Mouse (Mus musculus): ENCODE measurements at regions not wholly inside any gene's neighbourhood (a gene's known extent, or its start where the extent isn't known, plus 50 kb on each side); places are given as distances from the start of the nearest gene placed in this dataset.

DNA sequence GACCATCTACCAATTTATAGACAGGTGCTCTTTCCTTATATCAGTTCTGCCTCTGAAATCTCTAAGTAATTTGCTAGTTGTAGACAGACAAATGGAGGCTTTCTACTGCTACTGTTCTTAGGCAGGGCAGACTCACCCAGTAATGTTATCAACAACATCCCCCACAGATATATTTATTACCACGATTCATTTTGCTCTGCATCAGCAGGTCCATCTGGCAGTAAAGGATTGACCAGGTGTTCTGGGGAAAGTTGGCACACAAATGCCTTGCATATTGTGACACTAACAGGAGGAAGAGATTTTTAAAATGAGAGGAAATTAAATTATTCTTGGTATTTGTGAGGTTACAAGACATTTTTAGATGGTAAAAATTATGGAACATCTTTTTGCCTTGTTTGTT, 627.3 kb upstream of the Tmprss15 start:
- H3K4me3 ChIP-seq = no peak overlapping the region
- TF ChIP-seq CTCF (IDR thresholded peaks at IDR 0.05) = no peak
- DNase-seq (ENCODE audit: extremely low spot score in 1 of 2, low spot score in 2 of 2) = peak in 1 of 2 experiments; percentile 13
- no peak overlapping the region for H3K27ac ChIP-seq
- intact Hi-C loops (cut with DNase I) = no loop called here

DNA sequence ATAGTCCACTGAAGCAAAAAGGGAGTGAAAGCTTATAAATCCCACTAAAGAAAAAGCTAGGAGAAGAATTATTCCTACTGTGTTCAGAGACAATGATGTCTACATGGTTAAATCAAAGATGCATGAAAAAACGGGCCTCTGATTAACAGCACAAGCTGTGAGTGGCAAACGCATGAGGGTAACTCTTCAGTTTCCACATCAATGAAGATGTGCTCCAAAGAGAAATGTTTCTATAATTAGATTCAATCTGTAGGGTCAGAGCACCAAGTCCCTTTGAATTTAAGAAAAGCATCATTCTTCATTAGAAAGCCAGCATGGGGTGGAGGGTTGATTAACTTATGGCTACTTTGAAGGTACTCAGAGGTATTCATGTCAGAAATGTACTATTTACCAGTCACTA, 601.5 kb upstream of the Tmprss15 start:
- Histone ChIP-seq H3K4me3 (no peak overlapping the region), H3K27ac (no peak overlapping the region)
- no peak for TF ChIP-seq CTCF (IDR thresholded peaks at IDR 0.05)
- intact Hi-C loops (cut with DNase I) = no loop called here
- no peak for DNase-seq (ENCODE audit: extremely low spot score in 1 of 2, low spot score in 2 of 2)

DNA sequence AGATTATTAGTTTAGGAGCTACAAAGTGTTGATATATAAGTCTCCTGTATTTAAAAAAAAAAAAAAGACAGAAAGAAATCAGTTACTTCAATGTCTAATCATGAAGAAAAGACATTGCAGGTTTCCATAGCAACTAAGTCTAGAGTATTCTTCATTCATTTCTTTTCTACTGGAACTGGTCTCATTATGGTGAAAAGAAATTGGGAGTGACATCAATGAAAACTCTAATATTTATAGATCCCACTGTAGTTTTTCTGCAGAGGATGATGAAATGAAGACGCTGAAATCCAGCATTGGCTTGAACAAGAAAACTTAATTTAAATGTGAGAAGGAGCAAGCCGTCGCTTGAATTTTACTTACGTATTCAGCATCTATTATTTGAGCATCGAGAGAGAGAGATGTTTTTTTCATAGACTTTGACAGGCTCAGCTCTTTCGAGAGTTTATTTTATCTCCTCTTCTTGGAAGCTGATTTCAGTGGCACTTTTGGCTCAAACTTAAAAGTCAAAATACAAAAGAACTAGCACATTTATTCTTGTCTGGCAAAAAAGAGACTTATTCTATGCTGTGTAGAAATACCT, 560.4 kb upstream of the Tmprss15 start:
- no peak overlapping the region for H3K27ac ChIP-seq
- intact Hi-C loops (cut with DNase I) = no loop called here
- no peak overlapping the region for H3K4me3 ChIP-seq
- TF ChIP-seq CTCF (IDR thresholded peaks at IDR 0.05) = no peak
- no peak for DNase-seq (ENCODE audit: extremely low spot score in 1 of 2, low spot score in 2 of 2)

DNA sequence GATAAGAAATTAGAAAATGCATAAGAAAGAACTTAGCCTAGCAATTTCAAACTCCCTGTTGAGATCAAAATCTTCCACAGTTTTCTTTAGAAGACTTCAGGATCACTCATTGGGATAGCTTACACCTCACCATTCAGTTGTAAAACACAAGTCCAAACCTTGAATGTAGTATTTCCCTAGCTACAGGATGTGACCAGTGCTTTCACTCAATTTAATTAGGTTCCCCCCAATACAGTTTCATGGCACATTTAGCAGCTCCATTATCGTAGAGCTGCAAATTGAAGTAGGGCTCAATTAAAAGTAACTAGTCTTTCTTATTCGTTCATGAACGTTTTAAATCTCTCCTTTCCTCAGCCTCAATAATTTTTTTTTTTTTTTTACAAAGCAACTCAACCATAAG, 550.0 kb upstream of the Tmprss15 start:
- intact Hi-C loops (cut with DNase I) = no loop called here
- no peak for TF ChIP-seq CTCF (IDR thresholded peaks at IDR 0.05)
- H3K4me3 ChIP-seq = no peak overlapping the region
- no peak for DNase-seq (ENCODE audit: extremely low spot score in 1 of 2, low spot score in 2 of 2)
- H3K27ac ChIP-seq = no peak overlapping the region

DNA sequence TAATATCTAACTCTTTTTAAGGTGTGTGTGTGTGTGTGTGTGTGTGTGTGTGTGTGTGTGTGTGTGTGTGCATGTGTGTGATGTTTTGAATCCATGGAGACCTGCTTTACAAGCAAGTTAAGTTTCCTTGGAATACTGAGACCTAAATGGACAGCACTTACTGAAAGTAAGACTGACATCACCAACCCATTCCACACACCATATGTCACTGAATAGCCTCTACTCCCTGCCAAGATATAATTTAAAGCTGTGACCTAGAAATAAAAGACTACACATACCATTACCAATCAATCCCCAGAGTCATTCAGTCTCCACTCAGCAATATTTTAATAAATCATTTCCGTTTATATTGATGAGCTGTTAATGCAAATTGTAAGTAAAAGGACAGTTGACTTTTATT, 536.2 kb upstream of the Tmprss15 start:
- Histone ChIP-seq H3K27ac (no peak overlapping the region), H3K4me3 (no peak overlapping the region)
- no peak for DNase-seq (ENCODE audit: extremely low spot score in 1 of 2, low spot score in 2 of 2)
- intact Hi-C loops (cut with DNase I) = no loop called here
- TF ChIP-seq CTCF (IDR thresholded peaks at IDR 0.05) = no peak

DNA sequence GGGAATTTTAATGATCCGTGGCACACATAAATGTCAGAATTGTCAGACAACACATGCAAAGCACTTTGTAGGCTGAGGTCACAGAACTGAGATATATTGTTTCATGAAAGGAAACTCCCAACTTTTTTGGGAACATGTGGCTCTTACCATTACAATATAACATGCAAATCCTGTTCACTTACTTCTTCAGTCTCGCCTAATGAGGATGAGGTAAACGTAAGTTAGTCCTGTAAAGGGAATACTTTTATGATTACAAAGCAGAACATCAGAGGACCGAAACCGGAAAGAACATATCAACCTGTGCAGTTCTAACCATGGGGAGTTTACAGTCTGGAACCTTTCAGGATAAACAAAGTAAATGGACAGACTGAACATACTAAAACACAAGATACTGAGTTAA, 520.1 kb upstream of the Tmprss15 start:
- no peak for TF ChIP-seq CTCF (IDR thresholded peaks at IDR 0.05)
- intact Hi-C loops (cut with DNase I) = no loop called here
- H3K27ac ChIP-seq = no peak overlapping the region
- no peak overlapping the region for H3K4me3 ChIP-seq
- DNase-seq (ENCODE audit: extremely low spot score in 1 of 2, low spot score in 2 of 2) = no peak

DNA sequence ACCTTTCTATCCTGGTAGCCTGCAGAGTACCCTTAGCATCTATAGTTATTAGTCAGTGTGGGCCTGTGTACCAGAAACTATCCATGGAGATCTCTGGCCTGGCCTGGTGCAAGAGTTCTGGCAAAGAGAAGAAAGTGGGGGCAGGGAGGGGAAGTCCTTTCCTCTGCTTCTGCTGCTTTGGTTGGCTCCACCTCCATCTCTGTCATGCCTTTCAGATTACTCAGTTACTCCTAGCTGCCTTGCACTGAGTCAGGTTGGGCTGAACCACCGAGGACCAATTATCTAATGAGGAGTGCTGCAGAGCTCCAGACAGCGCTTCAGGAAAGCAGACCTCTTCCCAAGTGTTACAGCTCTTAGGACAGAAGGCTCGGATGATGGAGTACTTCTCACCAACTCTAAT, 500.0 kb upstream of the Tmprss15 start:
- no peak overlapping the region for H3K4me3 ChIP-seq
- no peak for DNase-seq (ENCODE audit: extremely low spot score in 1 of 2, low spot score in 2 of 2)
- TF ChIP-seq CTCF (IDR thresholded peaks at IDR 0.05) = no peak
- H3K27ac ChIP-seq = no peak overlapping the region
- intact Hi-C loops (cut with DNase I) = no loop called here

DNA sequence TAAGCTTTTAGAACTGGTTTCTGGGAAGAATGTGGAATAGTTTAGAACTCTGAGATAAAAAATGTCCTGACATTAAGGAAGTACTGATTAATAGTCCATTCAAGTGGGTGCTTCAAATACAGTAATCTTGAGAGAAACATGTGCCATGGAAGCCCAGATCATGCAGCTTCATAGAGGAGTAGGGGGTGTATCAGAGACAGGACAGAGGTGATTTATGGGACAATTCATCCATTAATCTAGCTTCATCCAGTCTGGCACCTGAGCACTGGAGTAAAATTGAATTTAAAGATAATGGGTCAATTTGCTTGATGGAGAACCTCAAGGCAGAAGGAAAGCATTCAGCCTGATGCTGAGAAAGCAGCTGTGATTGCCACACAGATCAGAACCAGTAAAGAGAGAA, 494.8 kb upstream of the Tmprss15 start:
- H3K27ac ChIP-seq = no peak overlapping the region
- DNase-seq (ENCODE audit: extremely low spot score in 1 of 2, low spot score in 2 of 2) = no peak
- TF ChIP-seq CTCF (IDR thresholded peaks at IDR 0.05) = no peak
- H3K4me3 ChIP-seq = no peak overlapping the region
- intact Hi-C loops (cut with DNase I) = no loop called here

DNA sequence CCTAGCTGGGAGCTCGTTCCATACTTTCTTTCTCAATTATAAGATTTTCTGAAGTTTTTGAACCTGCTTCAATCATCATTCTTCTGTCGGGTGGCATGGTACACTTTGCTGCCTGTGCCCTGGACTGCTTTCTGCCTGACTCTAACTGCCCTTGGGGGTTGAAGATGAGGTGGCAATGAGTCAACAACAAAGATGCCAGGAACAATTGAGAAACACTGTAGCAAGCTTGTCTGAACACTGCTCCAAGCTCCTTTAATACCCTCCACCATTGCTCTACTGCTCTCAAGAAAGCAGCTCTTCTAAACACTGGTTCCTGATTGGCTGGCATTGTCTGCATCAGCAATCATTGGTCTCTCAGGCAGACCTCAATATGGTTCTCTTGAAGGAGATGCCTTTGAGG, 480.0 kb upstream of the Tmprss15 start:
- intact Hi-C loops (cut with DNase I) = no loop called here
- DNase-seq (ENCODE audit: extremely low spot score in 1 of 2, low spot score in 2 of 2) = no peak
- TF ChIP-seq CTCF (IDR thresholded peaks at IDR 0.05) = no peak
- no peak overlapping the region for H3K4me3 ChIP-seq
- H3K27ac ChIP-seq = no peak overlapping the region

DNA sequence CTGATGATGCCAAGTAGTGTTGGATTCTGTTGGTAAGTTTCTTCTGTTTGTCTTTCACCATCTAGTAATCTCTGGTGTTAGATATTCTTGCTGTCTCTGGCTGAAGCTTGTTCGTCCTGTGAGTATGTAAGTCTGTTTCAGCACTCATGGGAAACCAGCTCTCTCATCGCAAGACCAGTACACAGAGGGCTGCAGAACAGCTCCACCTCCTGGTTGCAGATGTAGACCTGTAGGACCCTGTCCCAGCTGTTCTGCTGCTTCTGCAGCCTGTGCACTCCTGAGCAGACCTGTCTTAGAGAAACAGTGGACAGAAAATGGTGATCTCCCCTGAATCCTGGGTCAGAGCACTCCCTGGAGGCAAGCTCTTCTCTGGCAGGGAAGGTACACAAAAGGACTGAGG, 443.5 kb upstream of the Tmprss15 start:
- no peak; the same call in 1 of the 2 replicates for TF ChIP-seq CTCF (IDR thresholded peaks at IDR 0.05)
- intact Hi-C loops (cut with DNase I) = no loop called here
- H3K4me3 ChIP-seq = no peak overlapping the region
- H3K27ac ChIP-seq = no peak overlapping the region
- no peak for DNase-seq (ENCODE audit: extremely low spot score in 1 of 2, low spot score in 2 of 2)

DNA sequence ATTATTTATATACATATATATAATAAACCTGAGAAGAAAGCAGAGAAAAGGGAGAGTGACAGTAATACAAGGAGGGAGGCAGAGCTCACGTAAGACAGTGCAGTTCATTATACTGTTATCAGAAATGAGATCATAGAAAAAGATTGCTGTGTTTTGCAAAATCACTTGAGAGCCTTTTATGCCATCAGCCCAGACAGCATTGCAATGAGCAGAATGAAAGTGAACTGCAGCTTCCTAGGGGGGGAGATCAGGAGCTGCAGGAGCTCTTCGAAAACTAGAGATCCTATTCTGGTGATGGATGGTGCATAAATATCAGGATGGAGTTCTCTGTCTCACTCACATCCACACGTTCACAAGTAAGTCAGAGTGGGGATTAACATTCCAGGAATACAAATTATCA, 401.6 kb upstream of the Tmprss15 start:
- intact Hi-C loops (cut with DNase I) = no loop called here
- H3K4me3 ChIP-seq = no peak overlapping the region
- no peak for DNase-seq (ENCODE audit: extremely low spot score in 1 of 2, low spot score in 2 of 2)
- TF ChIP-seq CTCF (IDR thresholded peaks at IDR 0.05) = no peak
- no peak overlapping the region for H3K27ac ChIP-seq

DNA sequence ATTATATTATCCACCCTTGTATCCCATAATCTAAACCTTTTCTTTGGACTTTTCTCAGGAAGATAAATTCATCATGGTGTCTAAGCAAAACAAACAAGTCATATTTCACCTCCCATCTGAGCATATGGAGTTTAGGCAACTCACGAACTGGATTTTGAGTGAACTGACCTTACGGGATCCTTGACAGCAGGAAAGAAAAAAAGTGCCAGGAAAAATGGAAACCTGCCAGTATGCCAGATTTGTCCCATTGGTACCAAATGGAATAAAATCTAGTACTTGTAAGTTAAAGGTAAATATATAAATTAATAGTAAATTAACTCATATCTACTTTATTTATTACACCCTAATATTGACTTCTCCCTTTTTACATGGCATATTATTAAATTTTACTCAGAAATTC, 360.0 kb upstream of the Tmprss15 start:
- Histone ChIP-seq H3K4me3 (no peak overlapping the region), H3K27ac (no peak overlapping the region)
- intact Hi-C loops (cut with DNase I) = no loop called here
- no peak for TF ChIP-seq CTCF (IDR thresholded peaks at IDR 0.05)
- no peak for DNase-seq (ENCODE audit: extremely low spot score in 1 of 2, low spot score in 2 of 2)

DNA sequence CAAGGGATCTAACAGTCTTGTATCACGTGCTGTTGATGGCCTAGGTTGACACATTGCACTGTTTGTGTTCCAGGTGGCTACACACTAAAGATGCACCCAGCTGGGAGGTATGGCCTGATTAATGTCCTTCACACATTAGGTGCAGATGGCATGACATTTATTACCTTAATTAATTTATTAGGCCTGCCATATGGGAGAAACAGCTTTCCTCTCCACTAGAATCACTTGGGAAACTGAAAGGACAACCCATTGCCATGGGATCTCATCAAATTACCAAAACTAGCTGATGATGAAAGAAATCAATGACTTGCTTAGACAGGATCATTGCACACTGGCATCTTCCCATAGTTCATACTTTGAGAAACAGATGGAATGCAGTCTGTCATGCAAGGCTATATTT, 358.8 kb upstream of the Tmprss15 start:
- TF ChIP-seq CTCF (IDR thresholded peaks at IDR 0.05) = no peak

DNA sequence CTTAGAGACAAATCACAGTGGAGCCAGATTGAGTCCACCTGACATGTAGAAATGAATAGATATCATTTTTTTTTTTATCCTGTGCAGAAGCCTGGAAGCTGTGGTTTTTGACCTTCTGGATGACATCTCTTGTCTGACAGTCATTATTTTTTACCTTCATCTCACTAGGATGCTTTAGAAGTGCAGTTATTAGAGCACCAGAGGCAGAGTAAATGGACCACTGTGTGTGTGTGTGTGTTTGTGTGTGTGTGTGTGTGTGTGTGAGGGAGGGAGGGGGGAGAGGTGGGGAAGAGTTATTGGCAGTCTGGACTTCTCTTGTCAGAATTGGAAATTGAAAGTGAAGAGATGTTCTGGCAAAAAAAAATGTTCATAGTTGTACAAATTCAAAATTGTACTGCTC, 316.5 kb upstream of the Tmprss15 start:
- Histone ChIP-seq H3K4me3 (no peak overlapping the region), H3K27ac (no peak overlapping the region)
- no peak for DNase-seq (ENCODE audit: extremely low spot score in 1 of 2, low spot score in 2 of 2)
- no peak for TF ChIP-seq CTCF (IDR thresholded peaks at IDR 0.05)
- intact Hi-C loops (cut with DNase I) = no loop called here

More for the DNA sequence above, 358.8 kb upstream of the Tmprss15 start:
- intact Hi-C loops (cut with DNase I) = no loop called here
- no peak overlapping the region for H3K27ac ChIP-seq
- H3K4me3 ChIP-seq = no peak overlapping the region
- no peak for DNase-seq (ENCODE audit: extremely low spot score in 1 of 2, low spot score in 2 of 2)

Data from left cerebral cortex, adult 2 months (tissue).